Mouse (Mus musculus) liver, postnatal 0 days (tissue): ENCODE measurements at regions not wholly inside any gene's neighbourhood (a gene's known extent, or its start where the extent isn't known, plus 50 kb on each side); places are given as distances from the start of the nearest gene placed in this dataset.

Experiments used
- CTCF ChIP-seq: sonication (generic); IDR thresholded peaks from 2 replicates; pipeline ENCODE4 v1.5.1; 2016; ENCODE audit warnings: antibody characterized with exemption, low read depth
- EP300 ChIP-seq: IDR thresholded peaks from 2 replicates; pipeline ENCODE4 v1.6.1; 2016; ENCODE audit warnings: antibody characterized with exemption, low read depth, mild to moderate bottlenecking

GRCm38 (mm10) chr13:111104567-111105219 is 150.1 kb upstream of the Actbl2 start:
- no peak for TF ChIP-seq CTCF
- TF ChIP-seq EP300: no peak
